12 mouse cellular contexts compared by ENCODE assay signal in the genomic region with DNA sequence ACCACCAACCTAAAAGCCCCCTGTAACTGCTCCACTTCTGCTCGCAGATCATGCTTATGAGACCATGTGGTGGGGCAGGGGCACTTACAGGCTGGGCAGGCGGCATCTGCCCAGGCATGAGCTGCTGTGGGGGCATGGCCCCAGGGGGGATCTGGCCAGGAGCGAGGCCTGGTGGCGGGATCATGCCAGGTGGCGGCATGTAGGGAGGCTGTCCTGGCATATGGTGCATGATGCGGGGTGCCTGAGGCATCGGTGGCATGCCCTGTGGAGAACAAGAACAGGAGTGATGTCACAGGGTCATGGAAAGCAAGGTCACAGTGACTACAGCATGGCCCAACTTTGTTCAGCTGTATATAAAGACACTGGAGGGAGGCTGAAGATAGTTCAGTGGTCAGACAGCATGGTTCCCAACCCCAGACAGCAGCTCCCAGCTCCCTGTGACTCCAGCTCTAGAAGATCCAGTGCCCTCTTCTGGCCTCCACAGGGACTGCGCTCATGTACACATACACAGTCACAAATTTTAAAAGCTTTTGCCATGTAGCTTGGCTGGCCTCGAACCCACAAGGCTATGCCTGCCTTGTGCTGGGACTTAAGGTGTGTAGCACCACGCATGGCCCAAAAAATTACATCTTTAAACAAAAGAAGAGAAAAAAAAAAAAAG. TPM values are rescaled to one million over a fixed set of nuclear protein-coding genes. Genes with fewer than 3 reads are reported as not detected.
A peak's percentile ranks its signal among the peaks of the same experiment; 100 is the strongest.
DNase-seq lines count a peak whose midpoint lies in the region; TF ChIP-seq lines count a peak whose summit lies in the region.
"Had no signal": no experiment of that assay in that cellular context is flagged by ENCODE, and none has a peak within 500 bp of the region (broad histone marks: within the 10 kb centered on the region; RNA-seq: fewer than 3 reads in every experiment).

No protein-coding gene starts in this region.

- H3K4me3 ChIP-seq in kidney, adult 2 months (ENCODE audit: insufficient read depth, low read depth, low read length): no peak overlapping the region
- no peak overlapping the region for H3K4me3 ChIP-seq in testis, adult 2 months (ENCODE audit: control insufficient read depth, low read depth, low read length)
- H3K4me3 ChIP-seq: liver, embryonic 15.5 days had no signal

- H3K27me3 ChIP-seq in kidney, adult 2 months (replicated peaks; ENCODE audit: control insufficient read depth, insufficient read depth, low read length): no peaks in the 10 kb centered on the region
- H3K27me3 ChIP-seq in testis, adult 2 months (ENCODE audit: control insufficient read depth, insufficient read depth, low read length): no peaks in the 10 kb centered on the region
- H3K27me3 ChIP-seq: liver, embryonic 15.5 days had no signal

- TF ChIP-seq CTCF in kidney, adult 2 months (conservative IDR thresholded peaks at IDR 0.05; ENCODE audit: insufficient read depth, insufficient read length, low read depth, low read length): peak; percentile 40; the same call in 1 of the 2 replicates
- peak; percentile 17; the same call in 1 of the 2 replicates for TF ChIP-seq CTCF in testis, adult 2 months (IDR thresholded peaks at IDR 0.05; ENCODE audit: control insufficient read depth, insufficient read depth, insufficient replicate concordance, low read depth, low read length)

- intact Hi-C loops in left cerebral cortex, postnatal 10 days (cut with DNase I): no loop called here

- peaks cover 3% of the 10 kb centered on the region; the same call in 1 of the 2 replicates for H3K36me3 ChIP-seq in kidney, adult 2 months (ENCODE audit: control insufficient read depth, insufficient read depth, low read length)
- H3K36me3 ChIP-seq in testis, adult 2 months (ENCODE audit: control insufficient read depth, insufficient read depth, low read length): peaks cover 9% of the 10 kb centered on the region; the same call in 1 of the 2 replicates

- H3K27ac ChIP-seq in kidney, adult 2 months (ENCODE audit: insufficient read depth, low read depth, low read length): no peak overlapping the region
- H3K27ac ChIP-seq in testis, adult 2 months (ENCODE audit: control insufficient read depth, insufficient read depth, low read depth, low read length): no peak overlapping the region
- H3K27ac ChIP-seq: liver, embryonic 15.5 days had no signal

- peak; percentile 21 for DNase-seq in kidney, adult 2 months
- no peak for DNase-seq in kidney, postnatal 14 days
- no peak for DNase-seq in testis, postnatal 14 days (ENCODE audit: low spot score)
- peak; percentile 86 for DNase-seq in ZHBTc4 (ENCODE audit: low read depth, low spot score)
- no peak for DNase-seq in left cerebral cortex, postnatal 10 days (ENCODE audit: extremely low spot score in 1 of 2, low spot score in 2 of 2)
- DNase-seq in left cerebral cortex, adult 18-20 months (ENCODE audit: low spot score in 2 of 2): no peak
- DNase-seq: heart, postnatal 14 days; right cerebral cortex, postnatal 4 days; thymus, postnatal 14 days had no signal

- TF ChIP-seq POLR2A in kidney, adult 2 months (IDR thresholded peaks at IDR 0.05; ENCODE audit: low read depth, low read length): no peak
- no peak for TF ChIP-seq POLR2A in testis, adult 2 months (IDR thresholded peaks at IDR 0.05; ENCODE audit: control insufficient read depth, low read depth, low read length)

- no peaks in the 10 kb centered on the region; the same call in 1 of the 2 replicates for H3K4me1 ChIP-seq in kidney, adult 2 months (ENCODE audit: control insufficient read depth, insufficient read depth, low read length)
- peaks cover 3% of the 10 kb centered on the region for H3K4me1 ChIP-seq in testis, adult 2 months (ENCODE audit: control insufficient read depth, insufficient read depth, low read length)

- 97% methylated on average over 10 of the region's 10 CpGs for WGBS in kidney, adult 2 months

RNA-seq across cellular contexts. Expression of gene BC024978, which starts 6.2 kb away (rescaled TPM):
- 8.2 and 9.6 TPM in 2 replicates for polyA plus RNA-seq in kidney, adult 2 months (2012; rRNA removed)
- 44.3 TPM in 2 replicates for polyA plus RNA-seq in testis, adult 2 months (2012; rRNA removed)
- 10 to 100 TPM; 19.7 to 21.5 TPM for total RNA-seq in left cerebral cortex, postnatal 10 days (2021)
- total RNA-seq in left cerebral cortex, adult 18-20 months (2021): 10 to 100 TPM; 19.7 to 22.7 TPM

RNA-seq across cellular contexts. Expression of gene Snrpa, which starts 6.7 kb away (rescaled TPM):
- polyA plus RNA-seq in kidney, adult 2 months (2012; rRNA removed): 127 and 131 TPM in 2 replicates
- 128 and 134 TPM in 2 replicates for polyA plus RNA-seq in testis, adult 2 months (2012; rRNA removed)
- 10 to 100 TPM; 83.9 to 84.3 TPM for total RNA-seq in left cerebral cortex, postnatal 10 days (2021)
- 10 to 100 TPM; 75.9 to 85.9 TPM for total RNA-seq in left cerebral cortex, adult 18-20 months (2021)

RNA-seq across cellular contexts. Expression of gene Mia, which starts 8.4 kb away (rescaled TPM):
- polyA plus RNA-seq in kidney, adult 2 months (2012; rRNA removed): 6.4 and 7.7 TPM in 2 replicates
- polyA plus RNA-seq in testis, adult 2 months (2012; rRNA removed): 6.9 and 7.8 TPM in 2 replicates
- 1 to 10 TPM; 1.5 to 3.2 TPM for total RNA-seq in left cerebral cortex, postnatal 10 days (2021)
- 1 to 10 TPM in 1 of 2 experiments, under 1 TPM in 1; 0.70 to 1.4 TPM for total RNA-seq in left cerebral cortex, adult 18-20 months (2021)
- total RNA-seq: gastrocnemius, adult 18-20 months; heart, postnatal 14 days had no signal

RNA-seq across cellular contexts. Expression of gene Gm21983, which starts 8.5 kb away (rescaled TPM):
- polyA plus RNA-seq in kidney, adult 2 months (2012; rRNA removed): not detected in 2 replicates
- polyA plus RNA-seq in testis, adult 2 months (2012; rRNA removed): not detected in 2 replicates
- total RNA-seq in left cerebral cortex, postnatal 10 days (2021): not detected
- total RNA-seq in left cerebral cortex, adult 18-20 months (2021): not detected
- total RNA-seq: heart, postnatal 14 days had no signal
- polyA plus RNA-seq: liver, embryonic 15.5 days had no signal

RNA-seq across cellular contexts. Expression of gene Rab4b, which starts 10.7 kb away (rescaled TPM):
- 55.9 and 57.4 TPM in 2 replicates for polyA plus RNA-seq in kidney, adult 2 months (2012; rRNA removed)
- 64.5 and 65.1 TPM in 2 replicates for polyA plus RNA-seq in testis, adult 2 months (2012; rRNA removed)
- total RNA-seq in left cerebral cortex, postnatal 10 days (2021): 10 to 100 TPM; 85.4 to 89.5 TPM
- 10 to 100 TPM; 93.0 to 99.8 TPM for total RNA-seq in left cerebral cortex, adult 18-20 months (2021)

Comparison
In these comparisons a context has a peak if more than half of its experiments do, and no peak if none do; other contexts are left out.
1. DNase-seq: peak in kidney, adult 2 months (single experiment) and ZHBTc4 (single experiment); none in kidney, postnatal 14 days (single experiment), testis, postnatal 14 days (single experiment), left cerebral cortex, postnatal 10 days (0 of 2) and left cerebral cortex, adult 18-20 months (0 of 2).